Mouse (Mus musculus) layer of hippocampus, adult 2 months (tissue): ENCODE results near the gene Tns3. TPM values are rescaled to one million over a fixed set of nuclear protein-coding genes. Genes with fewer than 3 reads are reported as not detected.

ENCODE experiments used
- DNase-seq, 2 experiments: peaks; one replicate each; pipeline ENCODE4 v3.0.0; 2022; ENCODE audit warnings: low spot score in 2 of 2
- H3K27ac ChIP-seq: fragments of 200-600 bp; 2 replicates; pipeline ENCODE4 v1.8.1; 2022
- H3K4me3 ChIP-seq: fragments of 200-600 bp; 2 replicates; pipeline ENCODE4 v1.8.1; 2022; ENCODE audit warnings: mild to moderate bottlenecking
- CTCF ChIP-seq: fragments of 200-600 bp; conservative IDR thresholded peaks from 2 replicates; pipeline ENCODE4 v1.8.1; 2022; ENCODE audit warnings: antibody characterized with exemption, mild to moderate bottlenecking, moderate library complexity
- total RNA-seq, 2 experiments: library from RNA; stranded (reverse); gene quantifications; 2 replicates each; pipeline ENCODE4 v1.2.3; 2021

Tns3 gene
- total RNA-seq, 2 experiments from 2014 or later: 49.2 to 53.1 TPM

- H3K4me3 ChIP-seq: no peak overlapping the region
- no peak for DNase-seq
- no peak for TF ChIP-seq CTCF
- no peak overlapping the region for H3K27ac ChIP-seq
Observed at GRCm38 (mm10) chr11:8618301-8618700, 46.0 kb downstream of the Tns3 start.

- Histone ChIP-seq H3K27ac (no peak overlapping the region), H3K4me3 (no peak overlapping the region)
- DNase-seq: no peak
- no peak for TF ChIP-seq CTCF
Observed at GRCm38 (mm10) chr11:8615436-8615835, 48.9 kb downstream of the Tns3 start.

GRCm38 (mm10) chr11:8610456-8610855, 53.9 kb downstream of the Tns3 start:
- no peak overlapping the region for H3K4me3 ChIP-seq
- no peak for TF ChIP-seq CTCF
- no peak overlapping the region for H3K27ac ChIP-seq
- DNase-seq: no peak

- no peak overlapping the region for H3K4me3 ChIP-seq
- H3K27ac ChIP-seq: no peak overlapping the region
- no peak for TF ChIP-seq CTCF
- DNase-seq: no peak
Observed at GRCm38 (mm10) chr11:8609873-8610272, 54.5 kb downstream of the Tns3 start.

- Histone ChIP-seq H3K27ac (no peak overlapping the region), H3K4me3 (no peak overlapping the region)
- no peak for DNase-seq
- TF ChIP-seq CTCF: no peak
Observed at GRCm38 (mm10) chr11:8607123-8607522, 57.2 kb downstream of the Tns3 start.

- TF ChIP-seq CTCF: no peak
- Histone ChIP-seq H3K4me3 (no peak overlapping the region), H3K27ac (no peak overlapping the region)
- DNase-seq: no peak
Observed at GRCm38 (mm10) chr11:8604789-8605569, 59.4 kb downstream of the Tns3 start.

DNA sequence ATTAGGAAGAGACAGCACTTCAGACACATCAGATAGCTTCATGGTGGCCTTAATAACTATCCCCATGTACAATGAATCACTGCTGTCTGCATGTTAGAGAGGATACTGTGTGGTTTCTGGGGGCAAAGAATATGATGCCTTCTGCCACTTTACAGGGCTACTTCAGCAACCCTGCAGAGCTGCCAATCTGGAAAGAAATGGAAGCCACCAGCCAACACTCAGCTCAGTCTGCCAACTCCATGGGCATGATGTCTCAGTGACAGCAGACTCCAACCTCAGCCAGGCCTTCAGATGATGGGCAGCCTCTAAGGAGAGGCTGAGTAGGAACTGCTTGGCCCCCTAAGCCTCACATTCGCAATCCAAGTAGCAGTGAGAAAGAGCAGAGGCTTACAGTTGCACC, 61.7 kb downstream of the Tns3 start:
- Histone ChIP-seq H3K27ac (no peak overlapping the region), H3K4me3 (no peak overlapping the region)
- DNase-seq: no peak
- TF ChIP-seq CTCF: no peak

DNA sequence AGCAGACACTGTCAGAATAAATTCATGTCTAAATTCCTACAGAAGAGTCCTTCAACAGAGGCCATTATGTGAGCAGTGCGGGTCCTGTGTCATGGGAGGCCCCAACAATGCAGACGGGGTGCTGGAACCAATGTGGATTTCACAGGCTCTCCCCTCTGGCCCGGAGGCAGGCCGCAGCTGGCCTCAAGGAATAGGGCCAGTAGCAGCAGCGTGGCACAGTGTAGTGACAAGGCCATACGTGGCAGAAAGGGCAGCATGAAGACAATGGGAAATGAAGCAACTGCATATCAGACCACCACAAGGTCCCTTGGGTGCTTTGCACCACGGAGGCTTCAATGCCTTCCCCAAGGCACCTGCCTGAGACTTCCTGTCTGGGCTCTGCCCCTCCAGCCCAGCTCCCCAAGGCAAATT, 62.9 kb downstream of the Tns3 start:
- H3K27ac ChIP-seq: no peak overlapping the region
- no peak for TF ChIP-seq CTCF

DNA sequence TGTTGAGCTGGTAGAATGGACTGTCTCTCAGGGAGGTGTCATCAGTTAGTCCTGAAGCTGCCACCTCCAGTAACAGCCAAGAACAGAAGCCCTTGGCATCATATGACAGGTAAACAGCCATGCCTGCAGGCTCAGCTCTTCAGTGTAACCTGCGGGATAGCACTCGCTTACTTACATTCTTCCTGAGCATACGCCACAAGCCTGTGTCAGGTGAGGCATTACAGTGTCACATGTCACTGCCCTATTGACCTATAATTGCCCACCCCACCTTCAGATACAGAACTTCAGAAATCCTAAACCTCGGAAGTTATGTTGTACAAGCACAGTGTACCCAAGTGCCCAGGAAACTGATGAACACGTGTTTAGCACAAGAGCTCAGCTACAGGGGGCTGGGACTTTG, 68.7 kb downstream of the Tns3 start:
- no peak for TF ChIP-seq CTCF

More for the DNA sequence above, 62.9 kb downstream of the Tns3 start:
- no peak overlapping the region for H3K4me3 ChIP-seq
- DNase-seq: no peak

DNA sequence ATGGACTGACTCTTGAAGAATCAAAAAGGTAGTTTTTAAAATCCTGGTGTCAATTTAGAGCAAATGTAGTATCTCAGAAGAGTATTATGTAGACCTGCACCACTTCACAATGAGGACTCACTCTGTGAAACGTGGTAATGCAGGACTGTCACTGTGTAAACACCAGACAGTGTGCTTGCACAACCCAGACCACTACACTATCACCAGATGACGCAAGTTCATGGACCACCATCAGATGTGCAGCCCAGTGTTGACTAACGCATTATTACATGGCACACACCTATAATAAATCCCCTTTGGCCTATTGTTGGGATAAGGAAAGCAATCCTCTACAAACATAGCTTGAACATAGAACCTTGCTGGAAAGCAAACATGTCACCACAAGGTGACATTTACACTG, 71.2 kb downstream of the Tns3 start:
- Histone ChIP-seq H3K4me3 (no peak overlapping the region), H3K27ac (no peak overlapping the region)
- TF ChIP-seq CTCF: no peak
- DNase-seq: no peak

More for the DNA sequence above, 68.7 kb downstream of the Tns3 start:
- no peak overlapping the region for H3K27ac ChIP-seq
- no peak overlapping the region for H3K4me3 ChIP-seq
- no peak for DNase-seq

GRCm38 (mm10) chr11:8591271-8591670, 73.1 kb downstream of the Tns3 start:
- no peak overlapping the region for H3K27ac ChIP-seq
- no peak overlapping the region for H3K4me3 ChIP-seq
- no peak for DNase-seq
- TF ChIP-seq CTCF: no peak

- peak; percentile 37 to 64 for DNase-seq
- no peak for TF ChIP-seq CTCF
- peak overlapping the region; percentile 47 for H3K27ac ChIP-seq
Observed at GRCm38 (mm10) chr11:8589226-8589905, 75.0 kb downstream of the Tns3 start.

DNA sequence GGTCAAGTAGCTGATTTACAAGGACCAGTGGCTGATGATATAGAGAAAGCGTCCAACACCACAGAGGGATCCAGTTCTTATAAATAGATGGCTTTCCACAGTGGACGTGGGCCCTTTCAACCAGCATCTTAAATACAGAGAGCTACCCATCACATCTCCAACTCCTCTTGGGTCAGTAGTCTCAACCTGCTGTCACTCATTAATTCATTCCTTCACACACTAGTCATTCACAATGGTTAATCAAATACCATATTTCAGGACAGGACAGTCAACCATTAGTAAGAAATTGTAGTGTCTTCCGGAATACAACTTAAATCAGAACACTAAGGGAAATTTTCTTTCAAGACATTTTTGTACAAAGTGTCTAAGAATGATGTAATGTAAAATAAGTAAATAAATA, 76.4 kb downstream of the Tns3 start:
- TF ChIP-seq CTCF: no peak

More at GRCm38 (mm10) chr11:8589226-8589905, 75.0 kb downstream of the Tns3 start:
- H3K4me3 ChIP-seq: no peak overlapping the region

More for the DNA sequence above, 76.4 kb downstream of the Tns3 start:
- no peak for DNase-seq
- Histone ChIP-seq H3K4me3 (no peak overlapping the region), H3K27ac (no peak overlapping the region; the same call in 1 of the 2 replicates)
